Mouse (Mus musculus): ENCODE measurements at regions not wholly inside any gene's neighbourhood (a gene's known extent, or its start where the extent isn't known, plus 50 kb on each side); places are given as distances from the start of the nearest gene placed in this dataset.

GRCm38 (mm10) chr6:101482635-101483465 is 105.2 kb upstream of the Pdzrn3 start:
- DNase-seq: peak; percentile 43

GRCm38 (mm10) chr6:101473956-101474355 is 96.3 kb upstream of the Pdzrn3 start:
- DNase-seq: no peak

GRCm38 (mm10) chr6:101473257-101473925 is 95.7 kb upstream of the Pdzrn3 start:
- DNase-seq: peak; percentile 22

- DNase-seq: no peak
These were observed 87.2 kb upstream of the Pdzrn3 start for GRCm38 (mm10) chr6:101464910-101465309.

- no peak for DNase-seq
These were observed 86.2 kb upstream of the Pdzrn3 start for GRCm38 (mm10) chr6:101463812-101464320.

GRCm38 (mm10) chr6:101446720-101447119 is 69.0 kb upstream of the Pdzrn3 start:
- no peak for DNase-seq

- DNase-seq: peak; percentile 45
These were observed 68.6 kb upstream of the Pdzrn3 start for GRCm38 (mm10) chr6:101446316-101446715.

GRCm38 (mm10) chr6:101432769-101433168 is 55.1 kb upstream of the Pdzrn3 start:
- no peak for DNase-seq

GRCm38 (mm10) chr6:101429634-101430033 is 51.9 kb upstream of the Pdzrn3 start:
- DNase-seq: no peak

Data from adrenal gland, postnatal 10 days (tissue).